Mouse (Mus musculus) stomach, embryonic 16.5 days (tissue): ENCODE data around the gene Wbp11. TPM values are rescaled to one million over a fixed set of nuclear protein-coding genes. Genes with fewer than 3 reads are reported as not detected.
"Not testable (repeated sequence)": the region's sequence is repeated elsewhere in the genome, so short reads cannot be mapped to it uniquely, and the experiment has no call there.

Source experiments
- ATAC-seq: fragments of 200-750 bp; cut with Nextera tagmentation; 2 replicates; pipeline ENCODE4 v1.8.0; 2017; ENCODE audit warnings: moderate number of reproducible peaks, moderate TSS enrichment; ENCODE audit not compliant: insufficient read depth, low FRiP score
- H3K27ac ChIP-seq: fragments of 300-500 bp; sonication (generic); 2 replicates; pipeline ENCODE4 v1.5.1; 2014; ENCODE audit warnings: low read length
- H3K27me3 ChIP-seq: fragments of 300-500 bp; sonication (generic); 2 replicates; pipeline ENCODE4 v1.6.1; 2014; ENCODE audit warnings: low read length, control low read depth, mixed read lengths; ENCODE audit not compliant: control insufficient read depth, insufficient read depth
- H3K36me3 ChIP-seq: fragments of 300-500 bp; sonication (generic); 2 replicates; pipeline ENCODE4 v1.6.1; 2014; ENCODE audit warnings: low read length; ENCODE audit not compliant: control insufficient read depth, insufficient read depth
- H3K4me1 ChIP-seq: fragments of 300-500 bp; sonication (generic); 2 replicates; pipeline ENCODE4 v1.6.1; 2014; ENCODE audit warnings: low read length, control low read depth, mixed read lengths; ENCODE audit not compliant: control insufficient read depth, insufficient read depth
- H3K4me2 ChIP-seq: fragments of 300-500 bp; sonication (generic); 2 replicates; pipeline ENCODE4 v1.6.1; 2014; ENCODE audit warnings: low read depth, low read length, mixed read lengths
- H3K4me3 ChIP-seq: fragments of 300-500 bp; sonication (generic); replicated peaks from 2 replicates; pipeline ENCODE4 v1.5.1; 2014; ENCODE audit warnings: mild to moderate bottlenecking, low read length
- H3K9ac ChIP-seq: fragments of 300-500 bp; sonication (generic); 2 replicates; pipeline ENCODE4 v1.6.1; 2014; ENCODE audit warnings: low read length
- H3K9me3 ChIP-seq: fragments of 300-500 bp; sonication (generic); replicated peaks from 2 replicates; pipeline ENCODE4 v1.6.1; 2016; ENCODE audit warnings: low read length, control low read depth; ENCODE audit not compliant: control insufficient read depth
- WGBS: fragments of 180-500 bp; shearing (Covaris S2); extraction: QIAGEN DNeasy Blood & Tissue Kit; methylation state at CpG from one replicate; pipeline ENCODE4 v1.1.7; 2014; 5-methylcytosine and 5-hydroxymethylcytosine counted together
- polyA plus RNA-seq: library from polyadenylated mRNA; unstranded; fragments of >200 nt; fragmentation: Nextera tagmentation; extraction: Ambion mirVana; gene quantifications from 2 replicates; pipeline ENCODE4 v1.2.1, GENCODE M21; 2015

Wbp11 gene
- polyA plus RNA-seq, 1 experiment from 2014 or later: 85.0 TPM

DNA sequence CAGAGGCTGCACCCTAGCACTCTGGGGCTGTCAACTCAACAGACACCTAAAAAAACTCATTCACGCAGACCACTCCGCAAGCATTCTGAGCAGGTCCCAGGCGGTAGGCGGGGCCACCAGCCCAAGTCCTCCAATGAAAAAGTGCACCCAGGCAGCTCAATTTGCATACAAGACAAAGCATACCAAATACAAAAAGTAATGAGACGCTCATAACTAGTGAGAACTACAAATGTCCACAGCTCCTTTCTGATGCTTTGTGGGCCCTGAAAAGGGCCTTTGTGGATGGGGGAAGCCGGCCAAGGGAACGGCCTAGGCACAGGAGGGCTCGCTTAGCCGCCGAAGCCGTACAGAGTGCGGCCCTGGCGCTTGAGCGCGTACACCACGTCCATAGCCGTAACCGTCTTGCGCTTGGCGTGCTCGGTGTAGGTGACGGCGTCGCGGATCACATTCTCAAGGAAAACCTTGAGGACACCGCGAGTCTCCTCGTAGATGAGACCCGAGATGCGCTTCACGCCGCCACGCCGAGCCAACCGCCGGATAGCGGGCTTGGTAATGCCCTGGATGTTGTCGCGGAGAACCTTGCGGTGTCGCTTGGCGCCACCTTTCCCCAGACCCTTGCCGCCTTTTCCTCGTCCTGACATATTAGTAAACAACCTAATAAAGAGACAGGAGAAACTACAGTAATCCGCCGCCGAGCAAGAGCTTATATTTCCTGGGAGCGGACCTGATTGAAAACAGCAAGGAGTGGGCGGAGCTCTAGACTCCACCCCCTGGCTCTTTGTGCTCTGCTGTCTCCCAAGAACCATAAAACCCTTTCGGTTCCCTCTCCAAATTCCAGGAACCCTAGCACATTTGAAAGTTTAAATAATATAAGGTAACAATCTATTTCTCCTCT is 24.0 kb downstream of the Wbp11 start, which contains the start of gene Hist4h4:
Gene Hist4h4 (minus strand): TSS at position 677 of the 895 bp plus-strand sequence.
- WGBS: under 1% methylated on average over 50 of the region's 50 CpGs
- Histone ChIP-seq H3K27ac (peak within 1 kb of the TSS; percentile 100), H3K4me3 (peak within 1 kb of the TSS; percentile 76), H3K27me3 (no peaks in the 10 kb centered on the region), H3K9me3 (no peaks in the 10 kb centered on the region), H3K4me2 (peak within 1 kb of the TSS; percentile 74), H3K36me3 (no peaks in the 10 kb centered on the region), H3K4me1 (peaks cover 21% of the 10 kb centered on the region), H3K9ac (peak within 1 kb of the TSS; percentile 95)
- peak; percentile 65 for ATAC-seq

DNA sequence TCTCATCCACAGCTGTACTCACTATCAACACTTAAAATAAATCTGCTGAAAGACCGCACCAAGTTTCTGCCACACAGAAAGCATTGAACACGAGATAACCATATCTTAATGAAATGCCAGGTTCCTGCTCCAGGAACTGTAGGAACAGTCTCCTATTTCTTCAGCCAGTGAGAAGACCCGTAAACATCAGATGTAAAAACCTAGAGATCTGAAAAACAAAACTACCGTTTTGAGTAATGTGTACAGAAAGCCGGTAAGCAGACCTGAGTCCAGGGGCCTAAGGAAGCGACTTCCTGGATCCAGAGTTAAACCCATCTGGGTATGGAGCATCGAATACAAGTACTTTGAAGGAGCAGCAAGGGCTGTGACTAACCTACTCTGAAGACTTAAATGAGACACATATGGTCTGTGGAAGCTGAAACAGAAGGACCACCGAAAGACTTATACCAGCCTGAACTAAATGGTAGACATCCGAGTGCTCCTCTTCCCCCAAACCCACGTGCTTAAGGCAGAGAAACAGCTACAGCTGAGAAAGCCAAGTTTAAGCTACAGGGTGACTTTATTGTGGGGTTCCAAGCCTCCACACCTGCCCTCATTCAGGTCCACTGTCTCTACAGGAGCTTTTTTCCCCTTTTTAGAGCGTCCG is 24.8 kb downstream of the Wbp11 start:
- H3K27me3 ChIP-seq: no peaks in the 10 kb centered on the region
- ATAC-seq: no peak
- peak overlapping the region; percentile 95 for H3K9ac ChIP-seq
- peaks cover 21% of the 10 kb centered on the region for H3K4me1 ChIP-seq
- peak overlapping the region; percentile 76 for H3K4me3 ChIP-seq
- no peaks in the 10 kb centered on the region for H3K36me3 ChIP-seq
- H3K4me2 ChIP-seq: peak overlapping the region; percentile 74
- 12% methylated on average over 12 of the region's 12 CpGs for WGBS
- peak overlapping the region; percentile 100 for H3K27ac ChIP-seq
- H3K9me3 ChIP-seq: no peaks in the 10 kb centered on the region

DNA sequence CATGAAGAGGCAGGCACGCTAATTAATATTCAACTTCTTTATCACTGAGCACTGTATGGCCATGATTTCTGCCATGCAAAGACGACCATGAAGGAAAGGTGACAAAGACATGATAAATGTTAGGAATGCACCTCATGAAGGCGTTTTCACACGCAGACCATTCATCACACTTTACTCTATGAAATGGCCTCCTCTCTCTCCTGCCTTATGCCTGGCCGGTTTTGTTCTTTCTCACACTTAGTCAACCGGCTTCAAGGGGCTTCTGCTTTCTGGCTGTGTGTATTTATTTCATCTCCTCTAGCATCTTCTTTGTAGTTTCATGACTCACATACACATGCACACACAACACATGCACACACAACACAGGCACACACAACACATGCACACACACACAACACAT is 26.8 kb downstream of the Wbp11 start:
- 70% methylated on average over 6 of the region's 6 CpGs for WGBS
- Histone ChIP-seq H3K4me1 (peaks cover 15% of the 10 kb centered on the region), H3K9me3 (no peaks in the 10 kb centered on the region), H3K9ac (no peak overlapping the region), H3K4me3 (no peak overlapping the region), H3K27me3 (no peaks in the 10 kb centered on the region), H3K27ac (no peak overlapping the region), H3K4me2 (no peak overlapping the region), H3K36me3 (no peaks in the 10 kb centered on the region)
- no peak for ATAC-seq

DNA sequence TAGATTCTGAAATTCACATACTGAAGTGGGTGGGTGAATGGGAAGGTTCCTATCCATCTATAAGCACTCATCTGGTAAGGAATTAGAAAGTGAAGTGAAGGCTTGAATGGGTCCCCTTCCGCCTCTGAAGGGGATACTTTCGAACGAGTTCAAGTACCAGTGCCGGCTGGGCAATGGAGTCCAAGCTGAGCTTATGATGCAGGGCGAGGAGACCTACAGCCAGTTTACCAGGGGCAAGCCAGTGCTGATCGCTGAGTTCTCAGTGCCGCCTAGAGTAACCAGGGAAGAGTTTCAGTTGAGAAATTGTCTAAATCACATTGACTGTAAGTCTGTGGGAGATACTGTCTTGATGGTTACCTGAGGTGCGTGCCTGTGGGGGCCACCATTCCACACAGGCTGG is 27.3 kb downstream of the Wbp11 start:
- H3K4me2 ChIP-seq: no peak overlapping the region
- no peaks in the 10 kb centered on the region for H3K9me3 ChIP-seq
- H3K36me3 ChIP-seq: no peaks in the 10 kb centered on the region
- no peaks in the 10 kb centered on the region for H3K27me3 ChIP-seq
- 86% methylated on average over 8 of the region's 8 CpGs for WGBS
- H3K4me1 ChIP-seq: peaks cover 15% of the 10 kb centered on the region
- no peak overlapping the region for H3K4me3 ChIP-seq
- H3K27ac ChIP-seq: no peak overlapping the region
- H3K9ac ChIP-seq: no peak overlapping the region
- ATAC-seq: no peak

DNA sequence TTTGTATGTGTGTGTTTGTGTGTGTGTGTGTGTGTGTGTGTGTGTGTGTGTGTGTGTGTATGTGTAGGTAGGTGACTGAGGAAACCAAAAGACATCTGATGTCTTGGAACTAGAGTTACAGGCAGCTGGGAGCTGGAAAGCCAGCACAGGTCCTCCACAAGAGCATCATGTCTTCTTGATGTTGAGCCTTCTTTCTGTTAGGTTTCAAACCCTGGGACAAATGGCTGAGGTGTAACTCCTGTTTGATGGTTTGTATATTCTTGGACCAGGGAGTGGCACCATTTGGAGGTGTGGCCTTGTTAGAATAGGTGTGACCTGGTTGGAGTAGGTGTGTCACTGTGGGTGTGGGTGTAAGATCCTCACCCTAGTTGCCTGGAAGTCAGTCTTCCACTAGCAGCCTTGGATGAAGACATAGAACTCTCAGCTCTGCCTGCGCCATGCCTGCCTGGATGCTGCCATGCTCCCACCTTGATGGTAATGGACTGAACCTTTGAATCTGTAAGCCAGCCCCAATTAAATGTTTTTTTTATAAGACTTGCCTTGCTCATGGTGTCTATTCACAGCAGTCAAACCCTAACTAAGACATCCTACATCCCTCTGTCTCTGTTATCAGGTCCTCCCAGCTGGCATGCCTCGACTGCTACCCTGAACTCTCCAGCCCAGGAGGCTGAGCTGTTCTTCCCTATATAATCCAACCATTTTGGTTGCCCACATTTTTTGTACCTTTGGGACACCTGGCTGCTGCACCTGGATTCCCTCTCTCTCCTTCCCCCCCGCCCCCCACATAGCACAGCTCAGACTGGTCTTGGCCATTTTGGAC is 29.9 kb downstream of the Wbp11 start:
- H3K9ac ChIP-seq, H3K4me3 ChIP-seq, H3K27me3 ChIP-seq, H3K9me3 ChIP-seq, H3K27ac ChIP-seq, H3K36me3 ChIP-seq, H3K4me2 ChIP-seq: not testable (repeated sequence)
- WGBS: 78% methylated on average over 3 of the region's 3 CpGs
- peak; percentile 52; the same call in 1 of the 2 replicates for ATAC-seq
- H3K4me1 ChIP-seq: peaks cover 13% of the 10 kb centered on the region

DNA sequence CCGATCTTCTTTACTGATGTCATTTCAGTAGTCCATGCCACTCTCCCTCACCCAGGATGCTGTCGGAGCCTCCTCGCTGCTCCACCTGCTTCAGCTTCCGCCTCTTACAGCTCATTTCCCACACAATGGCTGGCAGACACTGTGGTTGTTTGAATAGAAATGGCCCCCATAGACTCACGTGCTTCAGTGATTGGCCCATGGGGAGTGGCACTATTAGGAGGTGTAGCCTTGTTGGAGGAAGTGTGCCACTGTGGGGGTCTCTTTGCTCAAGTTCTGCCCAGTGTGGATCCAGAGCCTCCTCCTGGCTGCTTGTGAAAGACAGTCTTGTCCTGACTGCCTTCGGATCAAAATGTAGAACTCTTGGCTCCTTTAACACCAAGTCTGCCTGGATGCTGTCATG is 32.2 kb downstream of the Wbp11 start:
- H3K4me2 ChIP-seq: no peak overlapping the region
- no peaks in the 10 kb centered on the region for H3K9me3 ChIP-seq
- no peaks in the 10 kb centered on the region for H3K36me3 ChIP-seq
- ATAC-seq: no peak
- 56% methylated on average over 6 of the region's 6 CpGs for WGBS
- H3K4me1 ChIP-seq: peaks cover 9% of the 10 kb centered on the region; the same call in 1 of the 2 replicates
- no peak overlapping the region for H3K4me3 ChIP-seq
- no peak overlapping the region for H3K9ac ChIP-seq
- no peak overlapping the region for H3K27ac ChIP-seq
- H3K27me3 ChIP-seq: no peaks in the 10 kb centered on the region

DNA sequence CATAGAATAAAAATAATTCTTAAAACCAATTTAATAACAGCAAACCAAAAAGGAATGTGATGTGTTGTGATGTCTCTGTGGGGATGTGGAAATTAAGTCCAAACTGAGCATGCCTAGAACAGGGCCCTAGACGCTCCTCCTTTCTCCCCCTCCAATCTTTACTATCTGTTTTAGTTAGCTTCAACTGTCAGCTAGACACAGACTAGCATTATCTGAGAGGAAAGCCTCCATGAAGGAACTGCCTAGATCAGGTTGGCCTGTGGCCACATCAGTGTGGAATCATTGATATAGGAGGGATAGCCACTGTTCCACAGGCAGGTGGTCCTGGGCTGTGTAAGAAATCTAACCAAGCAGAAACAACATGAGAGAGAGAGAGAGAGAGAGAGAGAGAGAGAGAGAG is 32.9 kb downstream of the Wbp11 start:
- no peak overlapping the region for H3K4me2 ChIP-seq
- no peak for ATAC-seq
- no peaks in the 10 kb centered on the region for H3K27me3 ChIP-seq
- WGBS: 71% methylated on average over 1 of the region's 1 CpGs
- no peak overlapping the region for H3K4me3 ChIP-seq
- H3K4me1 ChIP-seq: peaks cover 9% of the 10 kb centered on the region; the same call in 1 of the 2 replicates
- H3K9ac ChIP-seq: no peak overlapping the region
- no peaks in the 10 kb centered on the region for H3K9me3 ChIP-seq
- no peaks in the 10 kb centered on the region for H3K36me3 ChIP-seq
- no peak overlapping the region for H3K27ac ChIP-seq

DNA sequence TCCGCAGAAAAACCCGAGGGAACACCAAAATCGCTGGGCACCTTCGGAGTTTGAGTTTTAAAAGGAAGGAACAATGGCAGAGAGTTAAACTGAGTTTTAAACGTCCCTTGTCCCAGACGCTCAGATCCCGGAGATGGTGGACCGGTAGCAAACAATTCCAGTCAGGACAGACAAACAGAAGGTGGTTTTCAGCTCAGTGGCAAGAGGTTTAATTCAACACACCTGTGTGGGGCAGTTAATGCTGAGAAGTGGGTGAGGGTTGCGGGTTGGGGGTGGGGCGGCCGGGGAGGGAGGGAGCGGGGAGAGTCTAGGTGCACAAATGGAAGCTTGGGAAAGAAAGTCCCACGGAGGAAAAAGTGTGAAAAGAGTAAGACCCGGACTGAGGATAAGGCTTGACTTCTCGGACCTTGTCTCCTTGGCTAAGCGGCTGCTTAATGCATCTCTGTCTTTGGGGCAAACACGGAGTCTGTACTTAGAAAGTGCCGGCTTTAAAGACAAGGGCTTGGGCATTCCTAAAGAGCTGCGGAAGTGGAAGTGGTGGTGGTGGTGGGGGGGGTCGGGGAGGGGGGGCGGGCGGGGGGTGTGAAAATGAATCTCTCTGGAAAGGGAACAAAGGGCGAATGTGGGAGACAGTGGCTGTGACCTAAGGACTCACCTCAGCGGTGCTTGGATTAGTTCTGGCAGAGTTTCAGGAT is 34.1 kb downstream of the Wbp11 start:
- under 1% methylated on average over 22 of the region's 24 CpGs for WGBS
- ATAC-seq: peak; percentile 30; the same call in 1 of the 2 replicates
- Histone ChIP-seq H3K27me3 (no peaks in the 10 kb centered on the region), H3K27ac (no peak overlapping the region), H3K4me2 (peak overlapping the region; percentile 81), H3K9ac (peak overlapping the region; percentile 59), H3K4me1 (peaks cover 9% of the 10 kb centered on the region; the same call in 1 of the 2 replicates), H3K4me3 (peak overlapping the region; percentile 44), H3K9me3 (no peaks in the 10 kb centered on the region), H3K36me3 (no peaks in the 10 kb centered on the region)
